Mouse (Mus musculus): ENCODE measurements around the gene Vkorc1l1. TPM values are rescaled to one million over a fixed set of nuclear protein-coding genes. Genes with fewer than 3 reads are reported as not detected.

Vkorc1l1 gene
- polyA plus RNA-seq, 1 experiment from 2014 or later = 29.2 TPM

GRCm38 (mm10) chr5:130015104-130015503 is 73.3 kb downstream of the Vkorc1l1 start:
- Histone ChIP-seq H3K36me3 (replicated peaks) (peaks cover 71% of the 10 kb centered on the region), H3K27ac (replicated peaks) (no peak overlapping the region), H3K4me1 (0 out of 2 replicates have a peak, but pooled peaks cover 4% of the 10 kb centered on the region), H3K4me3 (no peak overlapping the region), H3K9me3 (peaks cover 18% of the 10 kb centered on the region), H3K27me3 (replicated peaks; ENCODE audit: low read depth, poor library complexity, severe bottlenecking) (no peaks in the 10 kb centered on the region)
- DNase-seq (ENCODE audit: low spot score) = no peak
- 95% methylated on average over 3 of the region's 3 CpGs for WGBS

- Histone ChIP-seq H3K36me3 (replicated peaks) (peaks cover 35% of the 10 kb centered on the region), H3K9me3 (0 out of 2 replicates have a peak, but pooled peaks cover 4% of the 10 kb centered on the region), H3K27me3 (replicated peaks; ENCODE audit: low read depth, poor library complexity, severe bottlenecking) (no peaks in the 10 kb centered on the region), H3K27ac (replicated peaks) (no peak overlapping the region), H3K4me3 (no peak overlapping the region), H3K4me1 (peaks cover 31% of the 10 kb centered on the region)
- WGBS = 72% methylated on average over 8 of the region's 8 CpGs
- no peak for DNase-seq (ENCODE audit: low spot score)
Measured at GRCm38 (mm10) chr5:130019461-130019860, 77.7 kb downstream of the Vkorc1l1 start.

GRCm38 (mm10) chr5:130021361-130021966 is 79.7 kb downstream of the Vkorc1l1 start:
- peaks cover 15% of the 10 kb centered on the region for H3K36me3 ChIP-seq (replicated peaks)
- no peak for DNase-seq (ENCODE audit: low spot score)
- WGBS = 46% methylated on average over 5 of the region's 5 CpGs
- no peak overlapping the region for H3K4me3 ChIP-seq
- no peak overlapping the region for H3K27ac ChIP-seq (replicated peaks)
- no peaks in the 10 kb centered on the region for H3K9me3 ChIP-seq
- H3K4me1 ChIP-seq = peaks cover 33% of the 10 kb centered on the region
- no peaks in the 10 kb centered on the region for H3K27me3 ChIP-seq (replicated peaks; ENCODE audit: low read depth, poor library complexity, severe bottlenecking)

- Histone ChIP-seq H3K27ac (replicated peaks) (no peak overlapping the region), H3K4me3 (no peak overlapping the region), H3K36me3 (replicated peaks) (peaks cover 12% of the 10 kb centered on the region; the same call in 1 of the 2 replicates), H3K4me1 (peaks cover 33% of the 10 kb centered on the region), H3K27me3 (replicated peaks; ENCODE audit: low read depth, poor library complexity, severe bottlenecking) (no peaks in the 10 kb centered on the region), H3K9me3 (no peaks in the 10 kb centered on the region)
- no peak for DNase-seq (ENCODE audit: low spot score)
- WGBS = 60% methylated on average over 7 of the region's 7 CpGs
Measured at GRCm38 (mm10) chr5:130022366-130022765, 80.6 kb downstream of the Vkorc1l1 start.

- H3K27ac ChIP-seq (replicated peaks) = no peak overlapping the region
- peak overlapping the region; percentile 64 for H3K4me3 ChIP-seq
- peaks cover 33% of the 10 kb centered on the region for H3K4me1 ChIP-seq
- WGBS = 41% methylated on average over 12 of the region's 12 CpGs
- no peak for DNase-seq (ENCODE audit: low spot score)
- H3K9me3 ChIP-seq = no peaks in the 10 kb centered on the region
- peaks cover 4% of the 10 kb centered on the region; the same call in 1 of the 2 replicates for H3K36me3 ChIP-seq (replicated peaks)
- no peaks in the 10 kb centered on the region for H3K27me3 ChIP-seq (replicated peaks; ENCODE audit: low read depth, poor library complexity, severe bottlenecking)
Measured at GRCm38 (mm10) chr5:130023067-130023766, 81.4 kb downstream of the Vkorc1l1 start.

GRCm38 (mm10) chr5:130023767-130024539 is 82.2 kb downstream of the Vkorc1l1 start:
- Histone ChIP-seq H3K27me3 (replicated peaks; ENCODE audit: low read depth, poor library complexity, severe bottlenecking) (no peaks in the 10 kb centered on the region), H3K36me3 (replicated peaks) (no peaks in the 10 kb centered on the region), H3K27ac (replicated peaks) (peak overlapping the region; percentile 80), H3K9me3 (no peaks in the 10 kb centered on the region), H3K4me1 (peaks cover 33% of the 10 kb centered on the region), H3K4me3 (peak overlapping the region; percentile 64)
- under 1% methylated on average over 32 of the region's 32 CpGs for WGBS
- DNase-seq (ENCODE audit: low spot score) = peak; percentile 88

GRCm38 (mm10) chr5:130027134-130027533 is 85.4 kb downstream of the Vkorc1l1 start:
- 76% methylated on average over 5 of the region's 5 CpGs for WGBS
- H3K4me1 ChIP-seq = peaks cover 22% of the 10 kb centered on the region
- H3K27me3 ChIP-seq (replicated peaks; ENCODE audit: low read depth, poor library complexity, severe bottlenecking) = no peaks in the 10 kb centered on the region
- H3K36me3 ChIP-seq (replicated peaks) = peaks cover 4% of the 10 kb centered on the region; the same call in 1 of the 2 replicates
- no peak for DNase-seq (ENCODE audit: low spot score)
- no peak overlapping the region for H3K27ac ChIP-seq (replicated peaks)
- H3K9me3 ChIP-seq = no peaks in the 10 kb centered on the region
- H3K4me3 ChIP-seq = no peak overlapping the region

GRCm38 (mm10) chr5:130027696-130028095 is 85.9 kb downstream of the Vkorc1l1 start:
- Histone ChIP-seq H3K27ac (replicated peaks) (no peak overlapping the region), H3K9me3 (no peaks in the 10 kb centered on the region), H3K4me3 (no peak overlapping the region), H3K36me3 (replicated peaks) (peaks cover 7% of the 10 kb centered on the region; the same call in 1 of the 2 replicates), H3K27me3 (replicated peaks; ENCODE audit: low read depth, poor library complexity, severe bottlenecking) (no peaks in the 10 kb centered on the region), H3K4me1 (peaks cover 20% of the 10 kb centered on the region)
- WGBS = 83% methylated on average over 7 of the region's 7 CpGs
- DNase-seq (ENCODE audit: low spot score) = no peak

- H3K27ac ChIP-seq (replicated peaks) = peak within 1 kb of the TSS; percentile 94
- WGBS = 2% methylated on average over 51 of the region's 51 CpGs
- H3K4me1 ChIP-seq = peaks cover 11% of the 10 kb centered on the region
- peak within 1 kb of the TSS; percentile 82 for H3K4me3 ChIP-seq
- H3K36me3 ChIP-seq (replicated peaks) = peaks cover 7% of the 10 kb centered on the region; the same call in 1 of the 2 replicates
- no peaks in the 10 kb centered on the region for H3K9me3 ChIP-seq
- peak; percentile 87 for DNase-seq (ENCODE audit: low spot score)
- no peaks in the 10 kb centered on the region for H3K27me3 ChIP-seq (replicated peaks; ENCODE audit: low read depth, poor library complexity, severe bottlenecking)
Measured at GRCm38 (mm10) chr5:130029142-130029897, 87.5 kb downstream of the Vkorc1l1 start, which contains the start of the genes Asl and Crcp. Gene Asl (minus strand): TSS chr5:130029247. Gene Crcp (plus strand): TSS chr5:130029290.

- Histone ChIP-seq H3K36me3 (replicated peaks) (peaks cover 27% of the 10 kb centered on the region), H3K4me3 (no peak overlapping the region), H3K9me3 (no peaks in the 10 kb centered on the region), H3K27me3 (replicated peaks; ENCODE audit: low read depth, poor library complexity, severe bottlenecking) (no peaks in the 10 kb centered on the region), H3K27ac (replicated peaks) (no peak overlapping the region), H3K4me1 (peaks cover 7% of the 10 kb centered on the region; the same call in 1 of the 2 replicates)
- 91% methylated on average over 19 of the region's 19 CpGs for WGBS
- DNase-seq (ENCODE audit: low spot score) = no peak
Measured at GRCm38 (mm10) chr5:130031410-130032390, 89.9 kb downstream of the Vkorc1l1 start.

GRCm38 (mm10) chr5:130033869-130034268 is 92.1 kb downstream of the Vkorc1l1 start:
- Histone ChIP-seq H3K4me3 (no peak overlapping the region), H3K27me3 (replicated peaks; ENCODE audit: low read depth, poor library complexity, severe bottlenecking) (no peaks in the 10 kb centered on the region), H3K9me3 (no peaks in the 10 kb centered on the region), H3K4me1 (peaks cover 7% of the 10 kb centered on the region; the same call in 1 of the 2 replicates), H3K27ac (replicated peaks) (no peak overlapping the region), H3K36me3 (replicated peaks) (peaks cover 41% of the 10 kb centered on the region)
- DNase-seq (ENCODE audit: low spot score) = no peak
- 86% methylated on average over 2 of the region's 2 CpGs for WGBS

Data from embryonic facial prominence, embryonic 10.5 days (tissue).